In genomic region chr14:58068641-58069040, GRCm38 (mm10) we compare ENCODE assay signal across 21 mouse cellular contexts. TPM values are rescaled to one million over a fixed set of nuclear protein-coding genes. Genes with fewer than 3 reads are reported as not detected.
DNase-seq lines count a peak whose midpoint lies in the region; ATAC-seq lines count a peak whose summit lies in the region.
"Had no signal": no experiment of that assay in that cellular context is flagged by ENCODE, and none has a peak within 500 bp of the region (broad histone marks: within the 10 kb centered on the region; RNA-seq: fewer than 3 reads in every experiment).

No protein-coding gene starts in this region.

- H3K9ac ChIP-seq in intestine, embryonic 14.5 days (ENCODE audit: low read length) = no peak overlapping the region
- H3K9ac ChIP-seq in intestine, embryonic 16.5 days (ENCODE audit: low read depth, low read length) = no peak overlapping the region
- no peak overlapping the region for H3K9ac ChIP-seq in hindbrain, embryonic 12.5 days
- H3K9ac ChIP-seq: embryonic facial prominence, embryonic 12.5 days; forebrain, embryonic 12.5 days; hindbrain, embryonic 13.5 days; limb, embryonic 15.5 days; liver, embryonic 14.5 days had no signal

- peaks cover 37% of the 10 kb centered on the region for H3K27me3 ChIP-seq in intestine, embryonic 14.5 days (replicated peaks; ENCODE audit: control insufficient read depth, insufficient read depth, low read length)
- H3K27me3 ChIP-seq in intestine, embryonic 16.5 days (replicated peaks; ENCODE audit: control insufficient read depth, insufficient read depth, low read length) = peaks cover 8% of the 10 kb centered on the region; the same call in 1 of the 2 replicates
- peaks cover 29% of the 10 kb centered on the region for H3K27me3 ChIP-seq in hindbrain, embryonic 12.5 days

- no peak overlapping the region for H3K4me2 ChIP-seq in intestine, embryonic 14.5 days (ENCODE audit: low read length)
- H3K4me2 ChIP-seq in intestine, embryonic 16.5 days (ENCODE audit: low read depth, low read length) = no peak overlapping the region
- no peak overlapping the region for H3K4me2 ChIP-seq in hindbrain, embryonic 12.5 days (replicated peaks)
- H3K4me2 ChIP-seq: embryonic facial prominence, embryonic 12.5 days; forebrain, embryonic 12.5 days; hindbrain, embryonic 13.5 days; limb, embryonic 15.5 days had no signal

- no peaks in the 10 kb centered on the region for H3K36me3 ChIP-seq in intestine, embryonic 14.5 days (ENCODE audit: control insufficient read depth, insufficient read depth, low read length)
- H3K36me3 ChIP-seq in intestine, embryonic 16.5 days (ENCODE audit: control insufficient read depth, insufficient read depth, low read length) = no peaks in the 10 kb centered on the region
- H3K36me3 ChIP-seq in hindbrain, embryonic 12.5 days = no peaks in the 10 kb centered on the region
- H3K36me3 ChIP-seq: embryonic facial prominence, embryonic 12.5 days; forebrain, embryonic 12.5 days; hindbrain, embryonic 13.5 days; limb, embryonic 15.5 days had no signal

- no peak for ATAC-seq in intestine, embryonic 14.5 days (replicated peaks; ENCODE audit: low FRiP score, low TSS enrichment, low read depth)
- ATAC-seq in intestine, embryonic 16.5 days = no peak
- ATAC-seq in hindbrain, embryonic 12.5 days (ENCODE audit: low FRiP score) = no peak

- WGBS in intestine, embryonic 14.5 days = 74% methylated on average over 1 of the region's 1 CpGs
- WGBS in intestine, embryonic 16.5 days = 76% methylated on average over 1 of the region's 1 CpGs
- 71% methylated on average over 1 of the region's 1 CpGs for WGBS in hindbrain, embryonic 12.5 days

- H3K4me1 ChIP-seq in intestine, embryonic 14.5 days (replicated peaks; ENCODE audit: control insufficient read depth, insufficient read depth, low read length) = peaks cover 11% of the 10 kb centered on the region; the same call in 1 of the 2 replicates
- H3K4me1 ChIP-seq in intestine, embryonic 16.5 days (ENCODE audit: control insufficient read depth, insufficient read depth, low read length) = no peaks in the 10 kb centered on the region
- H3K4me1 ChIP-seq in brown adipose tissue, adult 24 weeks (ENCODE audit: control insufficient read depth, insufficient read depth, insufficient read length, low read length) = no peaks in the 10 kb centered on the region; the same call in 1 of the 2 replicates
- peaks cover 20% of the 10 kb centered on the region for H3K4me1 ChIP-seq in hindbrain, embryonic 12.5 days

- no peaks in the 10 kb centered on the region for H3K9me3 ChIP-seq in intestine, embryonic 14.5 days (ENCODE audit: control insufficient read depth, low read length)
- no peaks in the 10 kb centered on the region for H3K9me3 ChIP-seq in intestine, embryonic 16.5 days (ENCODE audit: control insufficient read depth, low read length)
- H3K9me3 ChIP-seq in hindbrain, embryonic 12.5 days (replicated peaks) = no peaks in the 10 kb centered on the region
- H3K9me3 ChIP-seq: embryonic facial prominence, embryonic 12.5 days; forebrain, embryonic 12.5 days; hindbrain, embryonic 13.5 days; limb, embryonic 15.5 days had no signal

- H3K4me3 ChIP-seq in intestine, embryonic 14.5 days (ENCODE audit: low read depth, low read length) = no peak overlapping the region
- H3K4me3 ChIP-seq in intestine, embryonic 16.5 days (ENCODE audit: low read length) = no peak overlapping the region
- H3K4me3 ChIP-seq in brown adipose tissue, adult 24 weeks (ENCODE audit: insufficient read depth, low read depth, low read length) = no peak overlapping the region
- no peak overlapping the region for H3K4me3 ChIP-seq in hindbrain, embryonic 12.5 days
- H3K4me3 ChIP-seq: embryonic facial prominence, embryonic 12.5 days; forebrain, embryonic 12.5 days; heart, adult 2 months; hindbrain, embryonic 13.5 days; limb, embryonic 15.5 days had no signal

- no peak overlapping the region for H3K27ac ChIP-seq in intestine, embryonic 14.5 days (ENCODE audit: low read depth)
- no peak overlapping the region for H3K27ac ChIP-seq in intestine, embryonic 16.5 days (ENCODE audit: low read length)
- peak overlapping the region; percentile 62 for H3K27ac ChIP-seq in brown adipose tissue, adult 24 weeks (replicated peaks; ENCODE audit: low read depth, low read length)
- no peak overlapping the region for H3K27ac ChIP-seq in hindbrain, embryonic 12.5 days
- H3K27ac ChIP-seq: embryonic facial prominence, embryonic 12.5 days; forebrain, embryonic 12.5 days; heart, adult 2 months; hindbrain, embryonic 13.5 days; limb, embryonic 15.5 days; liver, embryonic 14.5 days had no signal

- DNase-seq in intestine, embryonic 14.5 days (ENCODE audit: low spot score) = peak; percentile 32
- peak; percentile 61 for DNase-seq in retina, postnatal 1 day
- no peak for DNase-seq in retina, embryonic 14.5 days (ENCODE audit: low spot score)
- no peak for DNase-seq in spleen, adult 18-20 months
- DNase-seq: cerebellum, adult 11-12 months; cerebellum, postnatal 25 days; gastrocnemius, postnatal 36 days; heart, adult 2 months; left cerebral cortex, postnatal 4 days; lung, postnatal 4 days; midbrain, embryonic 14.5 days; thymus, adult 2 months; thymus, postnatal 4 days had no signal

RNA-seq across cellular contexts. Expression of gene Fgf9, which starts 1.7 kb away (rescaled TPM):
- polyA plus RNA-seq in intestine, embryonic 14.5 days (2014; fragmentation: Nextera tagmentation; extraction: Ambion mirVana) = 21.1 and 22.1 TPM in 2 replicates
- 14.9 and 16.1 TPM in 2 replicates for polyA plus RNA-seq in intestine, embryonic 16.5 days (2015; fragmentation: Nextera tagmentation; extraction: Ambion mirVana)
- 1.3 and 2.9 TPM in 2 replicates for polyA plus RNA-seq in brown adipose tissue, adult 24 weeks (2012; ENCODE audit: insufficient read depth, insufficient read length, missing spikeins)
- 10.3 and 12.6 TPM in 2 replicates for polyA plus RNA-seq in hindbrain, embryonic 12.5 days (2016; fragmentation: Nextera tagmentation; extraction: Ambion mirVana)

Comparison
In these comparisons a context has a peak if more than half of its experiments do, and no peak if none do; other contexts are left out.
1. DNase-seq: peak in intestine, embryonic 14.5 days (single experiment) and retina, postnatal 1 day (single experiment); none in retina, embryonic 14.5 days (single experiment) and spleen, adult 18-20 months (0 of 2).